Mouse (Mus musculus): ENCODE results near the gene Tead2. TPM values are rescaled to one million over a fixed set of nuclear protein-coding genes. Genes with fewer than 3 reads are reported as not detected.
A peak's percentile ranks its signal among the peaks of the same experiment; 100 is the strongest.

Tead2 gene
- total RNA-seq, 4 experiments from 2014 or later, result 10.7 to 14.1 (median 12.0) TPM

GRCm38 (mm10) chr7:45192585-45193310, 22.8 kb upstream of the Tead2 start:
- DNase-seq, result no peak

- DNase-seq, result no peak
Measured at GRCm38 (mm10) chr7:45193406-45193805, 22.1 kb upstream of the Tead2 start.

GRCm38 (mm10) chr7:45193871-45194785, 21.4 kb upstream of the Tead2 start:
- no peak for DNase-seq

- no peak for DNase-seq
Measured at GRCm38 (mm10) chr7:45195341-45196175, 20.0 kb upstream of the Tead2 start.

GRCm38 (mm10) chr7:45196176-45196535, 19.4 kb upstream of the Tead2 start:
- no peak for DNase-seq

- DNase-seq, result no peak
Measured at GRCm38 (mm10) chr7:45196994-45197393, 18.6 kb upstream of the Tead2 start.

- DNase-seq, result peak; percentile 51
Measured at GRCm38 (mm10) chr7:45198435-45198834, 17.1 kb upstream of the Tead2 start.

- no peak for DNase-seq
Measured at GRCm38 (mm10) chr7:45198961-45199360, 16.6 kb upstream of the Tead2 start.

GRCm38 (mm10) chr7:45202654-45203053, 12.9 kb upstream of the Tead2 start:
- no peak for DNase-seq

GRCm38 (mm10) chr7:45204380-45205143, 11.0 kb upstream of the Tead2 start, which contains the start of gene Ccdc155:
Ccdc155 (minus strand) TSS chr7:45204892.
- peak; percentile 86 for DNase-seq

GRCm38 (mm10) chr7:45208260-45208659, 7.3 kb upstream of the Tead2 start:
- DNase-seq, result no peak

GRCm38 (mm10) chr7:45211070-45211469, 4.5 kb upstream of the Tead2 start:
- no peak for DNase-seq

- DNase-seq, result no peak
Measured at GRCm38 (mm10) chr7:45211851-45212251, 3.7 kb upstream of the Tead2 start, which contains the start of gene Dkkl1. Dkkl1 (minus strand) TSS chr7:45212147.

- no peak for DNase-seq
Measured at GRCm38 (mm10) chr7:45212356-45212755, 3.2 kb upstream of the Tead2 start.

- no peak for DNase-seq
Measured at GRCm38 (mm10) chr7:45213708-45214107, 1.8 kb upstream of the Tead2 start.

- DNase-seq, result no peak
Measured at GRCm38 (mm10) chr7:45216442-45217183, 1.1 kb downstream of the Tead2 start.

- DNase-seq, result no peak
Measured at GRCm38 (mm10) chr7:45221680-45222079, 6.1 kb downstream of the Tead2 start.

- no peak for DNase-seq
Measured at GRCm38 (mm10) chr7:45224826-45225225, 9.3 kb downstream of the Tead2 start.

GRCm38 (mm10) chr7:45226421-45226820, 10.9 kb downstream of the Tead2 start:
- DNase-seq, result no peak

GRCm38 (mm10) chr7:45228548-45228947, 13.0 kb downstream of the Tead2 start:
- no peak for DNase-seq

GRCm38 (mm10) chr7:45229046-45229445, 13.5 kb downstream of the Tead2 start:
- DNase-seq, result no peak
